Mouse (Mus musculus): ENCODE results near the gene Amot.

Gene Amot

DNA sequence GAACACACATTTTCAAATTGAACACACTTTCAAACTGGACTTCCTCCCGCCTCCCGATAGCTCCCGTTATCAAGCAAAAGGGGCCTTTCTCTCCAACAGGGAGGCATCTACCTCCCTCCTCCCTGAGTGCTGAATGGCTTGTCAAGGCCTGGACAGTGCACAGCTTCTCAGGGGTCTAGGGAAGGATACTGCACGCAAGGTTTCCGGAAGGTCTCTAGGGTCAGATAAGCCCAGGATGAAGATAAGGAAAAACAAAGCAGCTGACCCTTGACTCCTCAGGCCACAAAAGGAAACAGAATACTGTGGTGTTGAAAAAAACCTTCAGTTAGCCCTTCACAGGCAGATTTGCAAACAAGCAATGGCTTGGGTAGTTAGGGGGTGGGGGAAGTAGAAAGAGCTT lies 22.6 kb downstream of the Amot start:
- no peak for DNase-seq (ENCODE audit: low read depth, low spot score)

DNA sequence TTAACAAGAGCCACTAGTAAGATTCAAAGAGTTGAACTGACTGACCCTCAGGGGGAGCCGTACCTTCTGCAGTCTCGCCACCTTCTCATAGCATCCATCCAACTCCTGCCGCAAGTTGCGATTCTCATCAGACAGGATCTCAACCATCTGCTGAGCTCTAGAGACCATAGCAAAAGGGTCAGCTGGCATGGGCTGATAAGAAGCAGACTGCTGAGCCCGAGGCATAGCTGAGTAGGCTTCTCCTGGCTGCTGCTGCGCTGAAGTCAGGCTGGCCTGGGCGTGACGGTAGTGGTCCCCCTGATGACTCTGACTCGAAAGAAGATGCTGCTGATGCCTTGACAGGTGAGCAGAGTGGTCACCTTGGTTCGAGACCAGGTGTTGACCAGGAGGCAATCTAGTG lies 25.0 kb downstream of the Amot start:
- DNase-seq (ENCODE audit: low read depth, low spot score), result no peak

DNA sequence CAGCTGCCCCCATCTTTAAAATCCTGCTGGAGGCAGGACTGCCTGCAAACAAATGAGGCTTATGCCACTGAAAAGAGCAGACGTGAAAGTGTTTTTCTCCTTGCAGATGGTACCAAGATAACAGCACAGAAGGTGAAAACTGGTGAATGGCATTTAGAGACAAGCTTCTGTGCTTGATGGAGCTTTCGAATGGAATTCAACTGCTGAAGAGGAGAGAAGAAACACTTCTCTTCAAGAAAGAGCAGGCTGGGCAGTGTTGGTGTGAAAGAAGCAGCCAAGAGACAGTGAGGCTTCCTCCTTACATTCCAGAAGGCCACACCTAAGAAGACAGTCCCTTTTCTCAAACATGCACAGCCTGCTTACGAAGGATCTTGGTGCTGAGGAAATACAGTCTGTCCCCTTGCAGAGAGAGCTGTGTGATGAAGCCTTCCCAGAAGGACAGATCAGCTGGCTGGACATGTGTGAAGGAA lies 27.2 kb downstream of the Amot start:
- no peak for DNase-seq (ENCODE audit: low read depth, low spot score)

- peak; percentile 46 for DNase-seq (ENCODE audit: low read depth, low spot score)
These were observed 27.8 kb downstream of the Amot start for GRCm38 (mm10) chrX:145477003-145477724.

DNA sequence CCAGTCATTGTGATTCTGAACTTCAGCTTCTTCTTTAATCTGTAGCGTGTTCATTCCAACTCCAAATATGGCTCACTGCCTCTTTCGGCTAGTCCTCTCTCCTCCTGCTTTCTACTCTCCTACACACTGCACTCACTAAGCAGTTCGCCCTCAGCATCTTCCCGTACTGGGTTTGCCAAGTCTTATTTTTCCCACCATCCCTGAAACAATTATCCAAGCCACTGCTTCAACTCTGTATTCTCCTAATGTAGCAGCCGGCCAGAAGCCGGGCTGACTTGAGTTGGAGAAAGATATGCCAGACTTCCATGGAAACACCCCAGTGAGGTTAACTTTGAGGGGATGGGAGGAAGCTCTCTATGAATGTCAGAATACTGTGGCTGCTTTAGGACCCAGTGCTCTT lies 36.7 kb downstream of the Amot start:
- DNase-seq (ENCODE audit: low read depth, low spot score), result no peak

DNA sequence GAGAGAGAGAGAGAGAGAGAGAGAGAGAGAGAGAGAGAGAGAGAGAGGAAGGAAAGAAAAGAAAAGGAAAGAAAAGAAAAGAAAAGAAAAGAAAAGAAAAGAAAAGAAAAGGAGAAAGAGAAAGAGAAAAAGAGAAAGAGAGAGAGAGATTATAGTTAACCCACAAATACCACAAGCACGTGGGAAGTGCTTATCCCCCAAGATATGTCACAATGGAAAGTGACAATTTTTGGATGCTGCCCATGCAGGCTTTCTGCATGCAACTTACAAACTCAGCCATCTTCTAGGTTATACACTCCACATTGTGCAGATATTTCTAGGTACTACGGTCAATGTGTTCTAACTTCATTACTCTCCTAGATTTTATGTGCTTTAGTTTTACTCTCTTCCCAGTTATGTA lies 41.5 kb downstream of the Amot start:
- DNase-seq (ENCODE audit: low read depth, low spot score), result no peak

GRCm38 (mm10) chrX:145461339-145461738 lies 43.6 kb downstream of the Amot start:
- DNase-seq (ENCODE audit: low read depth, low spot score), result no peak

GRCm38 (mm10) chrX:145456251-145456650 lies 48.7 kb downstream of the Amot start:
- DNase-seq (ENCODE audit: low read depth, low spot score), result no peak

GRCm38 (mm10) chrX:145455629-145456028 lies 49.4 kb downstream of the Amot start:
- DNase-seq (ENCODE audit: low read depth, low spot score), result no peak

DNA sequence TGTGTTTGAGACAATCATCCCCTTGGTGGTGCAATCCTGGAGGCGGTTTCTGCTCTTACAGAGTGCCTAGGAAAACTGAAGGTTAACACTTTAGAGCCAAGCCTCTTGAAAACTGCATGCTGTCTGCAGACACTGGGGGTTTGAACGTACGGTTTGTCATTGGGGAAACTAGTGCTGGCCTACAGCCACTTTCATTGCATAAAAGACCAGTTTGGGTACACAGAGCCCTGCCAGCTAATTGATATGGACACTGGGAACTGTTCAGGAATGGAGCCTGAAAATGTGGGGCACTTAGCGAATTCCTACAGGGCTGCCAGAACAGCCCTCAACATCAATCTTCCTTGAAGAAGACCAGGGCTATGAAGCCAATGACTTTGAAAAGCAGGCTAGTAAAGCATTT lies 50.2 kb downstream of the Amot start:
- DNase-seq (ENCODE audit: low read depth, low spot score), result peak; percentile 27

DNA sequence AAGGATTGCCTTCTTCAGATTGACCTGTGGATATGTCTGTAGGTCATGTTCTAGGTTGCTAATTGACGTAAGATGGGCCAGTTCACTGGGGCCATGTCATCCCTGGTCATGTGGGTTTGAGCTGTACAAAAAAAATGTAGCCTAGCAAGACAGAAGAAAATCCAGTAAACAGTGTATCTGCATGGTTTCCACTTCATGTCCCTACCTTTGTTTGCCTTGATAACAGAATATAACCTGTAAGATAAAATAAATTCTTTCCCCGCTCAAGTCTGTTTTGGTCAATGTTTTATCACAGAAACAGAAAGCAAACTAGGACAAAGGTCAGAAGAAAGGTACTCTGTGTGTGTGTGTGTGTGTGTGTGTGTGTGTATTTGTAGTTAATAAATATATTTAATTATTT lies 63.5 kb downstream of the Amot start:
- no peak for DNase-seq (ENCODE audit: low read depth, low spot score)

- DNase-seq (ENCODE audit: low read depth, low spot score), result no peak
These were observed 71.3 kb downstream of the Amot start for GRCm38 (mm10) chrX:145433652-145434051.

DNA sequence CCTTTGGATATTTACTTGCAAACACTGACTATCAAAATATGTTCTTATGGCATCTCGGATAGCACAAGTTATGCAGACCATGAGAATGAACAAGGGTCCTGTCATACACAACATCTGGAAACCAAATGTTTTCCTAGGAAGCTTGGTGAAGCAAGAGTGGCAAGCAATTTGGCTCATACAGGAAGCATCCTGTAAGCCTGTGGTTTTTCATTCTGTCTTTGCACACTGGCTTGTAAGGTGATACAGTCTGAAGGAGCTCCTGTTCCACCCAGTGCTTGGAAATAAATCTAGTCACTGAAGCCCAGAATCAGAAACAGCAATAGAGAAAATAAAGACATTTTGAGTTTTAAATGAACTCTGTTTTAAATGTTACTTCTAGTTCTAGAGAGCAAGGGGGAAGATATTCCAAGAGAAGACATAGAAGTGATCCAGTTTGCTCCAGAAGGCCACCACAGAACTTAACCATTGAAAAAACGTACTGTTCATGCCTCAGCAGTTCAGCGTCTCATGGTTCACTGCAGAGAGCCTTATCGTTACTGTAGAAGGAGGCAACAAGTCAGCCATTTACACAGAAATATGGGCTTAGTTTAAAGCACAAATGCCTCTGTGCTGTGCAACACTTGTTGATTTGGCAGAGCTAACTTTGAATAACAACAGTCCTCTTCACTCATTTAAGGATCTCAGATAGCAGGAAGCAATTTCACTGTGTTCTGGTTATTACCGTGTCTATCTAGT lies 74.0 kb downstream of the Amot start:
- no peak for DNase-seq (ENCODE audit: low read depth, low spot score)

GRCm38 (mm10) chrX:145428811-145429210 lies 76.2 kb downstream of the Amot start:
- no peak for DNase-seq (ENCODE audit: low read depth, low spot score)

DNA sequence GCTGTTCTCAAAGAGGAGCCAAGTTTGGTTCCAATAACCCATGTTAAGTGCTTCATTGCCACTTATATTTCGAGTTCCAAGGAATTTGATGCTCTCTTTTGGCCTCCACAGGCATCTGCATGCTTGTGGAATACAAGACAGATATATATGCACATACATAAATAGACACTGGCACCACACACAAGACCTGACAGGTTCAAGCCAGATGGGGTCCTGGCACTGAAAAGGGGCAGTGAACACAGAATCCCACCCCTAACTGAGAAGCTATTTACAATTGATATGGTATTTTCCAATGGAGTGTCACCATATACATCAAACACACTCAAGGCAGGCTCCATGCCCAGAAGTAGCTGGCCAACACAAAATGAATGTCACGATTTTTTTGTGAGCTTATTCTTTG lies 81.0 kb downstream of the Amot start:
- no peak for DNase-seq (ENCODE audit: low read depth, low spot score)

DNA sequence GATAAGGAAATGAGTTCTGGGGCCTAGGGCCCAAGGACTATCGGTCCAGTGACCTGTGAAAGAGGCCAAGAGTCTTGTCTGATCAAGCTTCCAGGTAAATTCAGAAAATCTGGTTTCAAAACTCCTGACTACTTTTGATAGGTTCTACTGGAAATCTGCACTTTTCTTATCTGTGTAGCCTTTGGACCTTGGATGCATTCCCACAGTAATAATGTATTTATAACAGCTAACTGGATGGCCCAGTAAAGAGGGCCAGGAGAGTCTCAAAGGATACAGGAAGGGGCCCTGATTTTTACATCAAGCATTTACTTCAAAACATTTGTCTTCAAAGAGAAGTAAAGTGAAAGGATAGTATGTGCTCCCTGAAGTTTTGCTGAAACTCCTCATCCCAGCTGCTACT lies 90.7 kb downstream of the Amot start:
- no peak for DNase-seq (ENCODE audit: low read depth, low spot score)

- DNase-seq (ENCODE audit: low read depth, low spot score), result no peak
These were observed 93.6 kb downstream of the Amot start for GRCm38 (mm10) chrX:145411425-145411824.

DNA sequence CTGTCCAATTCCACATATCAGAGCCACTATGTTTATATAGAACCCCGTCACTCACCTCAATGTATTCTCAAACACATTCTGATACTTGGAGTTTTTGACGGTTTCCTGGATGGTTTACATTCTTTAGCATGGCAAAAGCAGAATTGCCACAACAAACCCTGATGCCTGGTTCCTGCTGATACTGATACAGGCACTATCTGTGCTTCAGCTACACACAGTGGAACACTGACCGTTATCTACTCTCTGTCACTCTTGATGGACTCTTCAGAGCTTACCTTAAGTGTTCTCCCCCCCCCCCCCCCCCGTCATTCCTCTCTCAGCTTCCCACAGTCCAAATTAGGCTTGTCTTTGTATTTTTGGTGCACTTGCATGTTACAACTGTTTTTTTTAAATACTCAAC lies 98.9 kb downstream of the Amot start:
- DNase-seq (ENCODE audit: low read depth, low spot score), result no peak

DNA sequence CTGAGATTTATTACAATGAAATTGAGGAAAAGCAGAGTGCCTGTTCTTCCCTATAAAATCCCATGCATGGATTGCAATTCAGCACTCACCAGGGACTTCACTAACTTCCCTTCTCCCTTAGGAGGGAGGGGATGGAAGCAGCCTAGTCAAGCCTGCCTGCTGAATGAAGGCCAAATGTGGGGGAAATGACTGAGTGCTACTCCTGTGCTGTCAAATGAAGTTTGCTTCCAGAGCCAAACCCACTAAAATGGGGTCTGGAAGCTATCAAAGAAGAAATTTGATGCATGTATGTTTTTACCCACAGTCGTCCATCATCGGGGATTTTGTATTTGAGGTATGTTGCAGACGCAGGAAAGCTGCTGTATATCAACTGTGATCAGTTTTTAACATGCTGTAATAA lies 103.1 kb downstream of the Amot start:
- DNase-seq (ENCODE audit: low read depth, low spot score), result no peak

- no peak for DNase-seq (ENCODE audit: low read depth, low spot score)
These were observed 105.7 kb downstream of the Amot start for GRCm38 (mm10) chrX:145399236-145399635.

Measured in skeletal muscle tissue, adult 2 months (tissue).